Mouse (Mus musculus): ENCODE data around the gene 1700029F12Rik. TPM values are rescaled to one million over a fixed set of nuclear protein-coding genes. Genes with fewer than 3 reads are reported as not detected.

1700029F12Rik gene
- polyA plus RNA-seq (2021; fragmentation: Nextera tagmentation): not detected in 2 replicates
- long read RNA-seq, experiment 1: 0 reads
- long read RNA-seq, experiment 2: 0 reads

DNA sequence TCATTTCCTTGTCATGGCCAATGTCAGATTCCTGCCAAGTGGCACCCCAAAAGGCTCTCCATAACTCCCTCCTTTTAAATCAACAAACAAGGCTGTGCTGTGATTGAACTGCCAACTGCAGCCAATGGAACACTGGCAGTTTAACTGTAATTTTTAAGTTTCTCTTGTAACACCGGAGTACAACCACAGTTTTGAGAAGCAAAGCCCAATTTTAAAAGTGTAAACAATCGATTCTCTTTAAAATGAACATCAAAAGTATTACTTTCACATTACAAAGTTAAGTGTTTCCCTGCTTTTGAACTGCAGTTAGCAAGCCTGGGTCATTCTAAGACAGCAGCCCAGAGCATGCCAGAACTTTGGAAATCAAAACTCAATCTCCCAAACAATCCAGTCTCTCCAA lies at the start of gene 1700029F12Rik:
Gene 1700029F12Rik (minus strand): TSS at position 101 of the 400 bp plus-strand sequence.

GRCm38 (mm10) chr13:97066649-97067550 lies 32.7 kb upstream of the 1700029F12Rik start, which contains the start of gene Fam169a:
TSS of gene Fam169a (plus strand) at chr13:97067286.

Other genes with a start within 250 kb of the 1700029F12Rik start
- 3.0 and 4.4 TPM in 2 replicates for gene Gcnt4, start 109.7 kb downstream of the 1700029F12Rik start, polyA plus RNA-seq (2021; fragmentation: Nextera tagmentation)
- 13.5 and 16.1 TPM in 2 replicates for gene Fam169a, start 32.9 kb upstream of the 1700029F12Rik start, polyA plus RNA-seq (2021; fragmentation: Nextera tagmentation)
- 0.25 TPM in 1 of 2 replicates, not detected in the other for gene Gm6169, start 64.9 kb upstream of the 1700029F12Rik start, polyA plus RNA-seq (2021; fragmentation: Nextera tagmentation)
- 10.5 and 12.9 TPM in 2 replicates for gene Gfm2, start 103.6 kb upstream of the 1700029F12Rik start, polyA plus RNA-seq (2021; fragmentation: Nextera tagmentation)
- gene Nsa2, start 103.6 kb upstream of the 1700029F12Rik start, polyA plus RNA-seq (2021; fragmentation: Nextera tagmentation): 28.5 and 38.6 TPM in 2 replicates
- gene Hexb, start 164.0 kb upstream of the 1700029F12Rik start, polyA plus RNA-seq (2021; fragmentation: Nextera tagmentation): 231 and 271 TPM in 2 replicates
- gene Enc1, start 206.7 kb upstream of the 1700029F12Rik start, polyA plus RNA-seq (2021; fragmentation: Nextera tagmentation): 48.7 and 129 TPM in 2 replicates

Measured in left cerebral cortex, adult 6 months (tissue).